Comparison of ENCODE assay signal across 17 mouse cellular contexts in genomic region chr6:135627928-135628327, GRCm38 (mm10).
DNase-seq lines count a peak whose midpoint lies in the region; ATAC-seq and TF ChIP-seq lines count a peak whose summit lies in the region.
"Had no signal": no experiment of that assay in that cellular context is flagged by ENCODE, and none has a peak within 500 bp of the region (broad histone marks: within the 10 kb centered on the region; RNA-seq: fewer than 3 reads in every experiment).

No protein-coding gene starts in this region.

- no peak overlapping the region for H3K27ac ChIP-seq in hindbrain, embryonic 13.5 days
- no peak overlapping the region for H3K27ac ChIP-seq in hindbrain, embryonic 12.5 days
- H3K27ac ChIP-seq in forebrain, postnatal 0 days (ENCODE audit: low read depth, low read length), result peak overlapping the region; percentile 58
- no peak overlapping the region for H3K27ac ChIP-seq in midbrain, embryonic 10.5 days (replicated peaks)
- H3K27ac ChIP-seq: embryonic facial prominence, embryonic 10.5 days; liver, embryonic 13.5 days had no signal

- DNase-seq in forebrain, postnatal 0 days, result peak; percentile 80
- peak; percentile 14 for DNase-seq in midbrain, embryonic 10.5 days (ENCODE audit: low spot score)
- DNase-seq in right cerebral cortex, postnatal 14 days, result peak; percentile 17
- DNase-seq in thymus, postnatal 25 days, result no peak
- DNase-seq in kidney, adult 18-20 months, result no peak
- DNase-seq in heart, adult 11 months, result no peak
- DNase-seq: adrenal gland, postnatal 14 days; cerebellum, adult 18-20 months; heart, adult 18-20 months; heart, postnatal 4 days; liver, embryonic 13.5 days; lung, postnatal 36 days; thymus, postnatal 4 days had no signal

- TF ChIP-seq CTCF in forebrain, postnatal 0 days (IDR thresholded peaks at IDR 0.05; ENCODE audit: low read depth), result no peak

- H3K9ac ChIP-seq in hindbrain, embryonic 13.5 days, result no peak overlapping the region
- H3K9ac ChIP-seq in hindbrain, embryonic 12.5 days, result no peak overlapping the region
- no peak overlapping the region for H3K9ac ChIP-seq in forebrain, postnatal 0 days
- H3K9ac ChIP-seq: liver, embryonic 13.5 days had no signal

- no peaks in the 10 kb centered on the region for H3K9me3 ChIP-seq in hindbrain, embryonic 13.5 days
- no peaks in the 10 kb centered on the region for H3K9me3 ChIP-seq in hindbrain, embryonic 12.5 days (replicated peaks)
- H3K9me3 ChIP-seq in forebrain, postnatal 0 days (ENCODE audit: low read length), result 0 out of 2 replicates have a peak, but pooled peaks cover 5% of the 10 kb centered on the region
- no peaks in the 10 kb centered on the region; the same call in 1 of the 2 replicates for H3K9me3 ChIP-seq in midbrain, embryonic 10.5 days (replicated peaks)
- H3K9me3 ChIP-seq: embryonic facial prominence, embryonic 10.5 days; liver, embryonic 13.5 days had no signal

- H3K4me3 ChIP-seq in hindbrain, embryonic 13.5 days, result no peak overlapping the region
- H3K4me3 ChIP-seq in hindbrain, embryonic 12.5 days, result no peak overlapping the region
- no peak overlapping the region for H3K4me3 ChIP-seq in forebrain, postnatal 0 days (ENCODE audit: low read depth, low read length)
- H3K4me3 ChIP-seq in midbrain, embryonic 10.5 days, result no peak overlapping the region
- H3K4me3 ChIP-seq: embryonic facial prominence, embryonic 10.5 days; liver, embryonic 13.5 days; myocyte had no signal

- 18% methylated on average over 4 of the region's 4 CpGs for WGBS in hindbrain, embryonic 13.5 days
- 34% methylated on average over 4 of the region's 4 CpGs for WGBS in hindbrain, embryonic 12.5 days
- 15% methylated on average over 4 of the region's 4 CpGs for WGBS in forebrain, postnatal 0 days
- 30% methylated on average over 4 of the region's 4 CpGs for WGBS in midbrain, embryonic 10.5 days

- H3K36me3 ChIP-seq in hindbrain, embryonic 13.5 days, result no peaks in the 10 kb centered on the region
- no peaks in the 10 kb centered on the region for H3K36me3 ChIP-seq in hindbrain, embryonic 12.5 days
- H3K36me3 ChIP-seq in forebrain, postnatal 0 days (ENCODE audit: insufficient read depth), result no peaks in the 10 kb centered on the region
- no peaks in the 10 kb centered on the region for H3K36me3 ChIP-seq in midbrain, embryonic 10.5 days
- H3K36me3 ChIP-seq: embryonic facial prominence, embryonic 10.5 days; liver, embryonic 13.5 days had no signal

- peaks cover 4% of the 10 kb centered on the region for H3K4me1 ChIP-seq in hindbrain, embryonic 13.5 days (replicated peaks)
- H3K4me1 ChIP-seq in hindbrain, embryonic 12.5 days, result peaks cover 3% of the 10 kb centered on the region; the same call in 1 of the 2 replicates
- H3K4me1 ChIP-seq in forebrain, postnatal 0 days (ENCODE audit: insufficient read depth), result peaks cover 10% of the 10 kb centered on the region
- peaks cover 16% of the 10 kb centered on the region for H3K4me1 ChIP-seq in midbrain, embryonic 10.5 days
- H3K4me1 ChIP-seq: embryonic facial prominence, embryonic 10.5 days; liver, embryonic 13.5 days had no signal

- H3K27me3 ChIP-seq in hindbrain, embryonic 13.5 days, result no peaks in the 10 kb centered on the region
- no peaks in the 10 kb centered on the region for H3K27me3 ChIP-seq in hindbrain, embryonic 12.5 days
- no peaks in the 10 kb centered on the region for H3K27me3 ChIP-seq in forebrain, postnatal 0 days (ENCODE audit: insufficient read depth, low read length)
- no peaks in the 10 kb centered on the region for H3K27me3 ChIP-seq in midbrain, embryonic 10.5 days (ENCODE audit: low read depth, poor library complexity, severe bottlenecking)
- H3K27me3 ChIP-seq: liver, embryonic 13.5 days had no signal

- no peak overlapping the region for H3K4me2 ChIP-seq in hindbrain, embryonic 13.5 days
- H3K4me2 ChIP-seq in hindbrain, embryonic 12.5 days (replicated peaks), result no peak overlapping the region
- H3K4me2 ChIP-seq in forebrain, postnatal 0 days (ENCODE audit: low read depth), result no peak overlapping the region
- H3K4me2 ChIP-seq: liver, embryonic 13.5 days had no signal

- ATAC-seq in hindbrain, embryonic 13.5 days (ENCODE audit: low FRiP score), result peak; percentile 72; the same call in 1 of the 2 replicates
- no peak for ATAC-seq in hindbrain, embryonic 12.5 days (ENCODE audit: low FRiP score)
- ATAC-seq in forebrain, postnatal 0 days, result peak; percentile 84

Comparison
In these comparisons a context has a peak if more than half of its experiments do, and no peak if none do; other contexts are left out.
1. DNase-seq: peak in forebrain, postnatal 0 days (single experiment), midbrain, embryonic 10.5 days (single experiment) and right cerebral cortex, postnatal 14 days (single experiment); none in thymus, postnatal 25 days (single experiment), kidney, adult 18-20 months (single experiment) and heart, adult 11 months (single experiment).